Mouse (Mus musculus): Measurements from ENCODE around the gene Xpo5.

- TF ChIP-seq TAL1 (IDR thresholded peaks at IDR 0.05; ENCODE audit: low read length) (no peak), GATA1 (IDR thresholded peaks at IDR 0.05; ENCODE audit: low read length) (no peak)
Measured at GRCm38 (mm10) chr17:46265502-46265901, 62.9 kb downstream of the Xpo5 start.

Data from erythroblast, embryonic 14.5 days (primary cell).